Mouse (Mus musculus) bone marrow, adult 2 months (tissue): Measurements from ENCODE around the gene Dusp16. TPM values are rescaled to one million over a fixed set of nuclear protein-coding genes. Genes with fewer than 3 reads are reported as not detected.

Experiments used
- H3K27ac ChIP-seq: fragments of 200-500 bp; 2 replicates; pipeline ENCODE4 v1.5.1; 2012; ENCODE audit warnings: low read depth, mild to moderate bottlenecking, control low read depth, inconsistent platforms, low read length; ENCODE audit not compliant: control insufficient read depth, poor library complexity, insufficient read depth
- H3K4me1 ChIP-seq: fragments of 200-500 bp; 2 replicates; pipeline ENCODE4 v1.6.1; 2011; ENCODE audit warnings: low read length; ENCODE audit not compliant: control insufficient read depth, insufficient read depth
- H3K4me3 ChIP-seq: fragments of 200-500 bp; replicated peaks from 2 replicates; pipeline ENCODE3; 2011; ENCODE audit warnings: mild to moderate bottlenecking, low read depth, low read length, control low read depth; ENCODE audit not compliant: control insufficient read depth
- CTCF ChIP-seq: fragments of 200-500 bp; IDR thresholded peaks from 2 replicates; pipeline ENCODE4 v1.5.1; 2011; ENCODE audit warnings: low read length, control low read depth; ENCODE audit not compliant: control insufficient read depth, insufficient read depth
- POLR2A ChIP-seq: fragments of 200-500 bp; IDR thresholded peaks from 2 replicates; pipeline ENCODE4 v1.6.1; 2011; ENCODE audit warnings: low read depth, mild to moderate bottlenecking, control low read depth, low read length, borderline replicate concordance; ENCODE audit not compliant: control insufficient read depth
- WGBS: fragments of 180-500 bp; shearing (Covaris S2); methylation state at CpG from one replicate; pipeline ENCODE4 v1.1.7; 2018; 5-methylcytosine and 5-hydroxymethylcytosine counted together
- polyA plus RNA-seq: library from polyadenylated mRNA; stranded (reverse); fragments of >200 nt; gene quantifications from 2 replicates; pipeline ENCODE4 v1.2.4, GENCODE M21; 2011; ENCODE audit warnings: low replicate concordance; ENCODE audit not compliant: missing spikeins, insufficient read depth, insufficient read length

The Dusp16 gene
- polyA plus RNA-seq, 1 experiment, result 11.2 TPM

DNA sequence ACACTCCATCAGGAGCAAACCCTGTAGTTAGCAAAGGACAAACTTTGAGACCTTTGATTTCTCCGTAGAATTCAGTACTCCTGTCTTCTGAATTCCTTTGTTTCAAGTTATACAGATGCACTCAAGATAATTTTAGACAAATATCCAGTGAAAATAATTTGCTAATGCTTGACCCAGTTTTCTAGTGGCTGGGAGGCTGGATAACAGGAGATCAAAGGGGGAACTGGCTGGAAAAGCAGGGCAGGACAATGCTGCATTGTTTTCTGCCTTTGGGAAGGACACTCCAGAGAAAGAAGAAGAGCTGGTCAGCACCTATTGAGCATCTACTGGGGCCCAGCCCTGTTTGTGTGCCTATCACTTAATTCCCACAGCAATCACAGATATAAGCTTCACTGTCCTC is 9.1 kb upstream of the Dusp16 start:
- no peak overlapping the region for H3K4me3 ChIP-seq
- TF ChIP-seq CTCF, result no peak
- no peak for TF ChIP-seq POLR2A
- no peak overlapping the region for H3K27ac ChIP-seq
- 87% methylated on average over 1 of the region's 1 CpGs for WGBS
- H3K4me1 ChIP-seq, result no peaks in the 10 kb centered on the region; the same call in 1 of the 2 replicates

- 15% methylated on average over 10 of the region's 10 CpGs for WGBS
- Histone ChIP-seq H3K27ac (0 out of 2 replicates have a peak overlapping the region, but pooled peaks have one; percentile 11), H3K4me1 (peaks cover 1% of the 10 kb centered on the region; the same call in 1 of the 2 replicates), H3K4me3 (no peak overlapping the region)
- no peak for TF ChIP-seq CTCF
- TF ChIP-seq POLR2A, result no peak
Observed at GRCm38 (mm10) chr6:134796297-134796696, 3.9 kb upstream of the Dusp16 start.

DNA sequence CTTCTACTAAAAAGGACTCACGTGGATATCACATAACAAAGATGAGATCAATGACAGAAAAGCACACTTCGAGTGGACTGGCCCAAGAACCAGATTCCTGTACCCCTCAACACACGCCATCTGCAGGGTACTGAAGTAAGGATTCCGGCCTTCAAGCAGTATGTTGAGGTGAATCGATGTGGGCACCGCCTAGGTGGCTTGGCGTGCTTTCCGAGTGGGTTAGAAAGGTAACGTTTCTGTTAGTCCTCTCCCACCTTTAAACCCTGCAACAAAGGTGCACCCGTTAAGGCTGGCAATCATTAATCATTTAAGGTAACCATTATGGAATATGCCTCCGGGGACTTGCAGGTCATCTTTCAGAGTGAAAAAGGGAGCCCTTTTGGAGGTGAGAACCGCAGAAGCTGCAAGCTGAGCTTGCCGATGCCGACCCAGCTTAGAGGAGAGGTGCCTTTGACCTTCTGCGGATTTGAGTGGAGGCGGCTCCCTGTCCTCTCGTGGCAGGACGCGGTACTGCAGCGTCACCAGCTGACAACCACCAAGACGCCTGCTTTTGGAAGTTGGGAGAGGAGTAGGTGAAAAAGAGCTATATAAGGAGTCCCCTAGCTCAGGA is 1.6 kb upstream of the Dusp16 start:
- WGBS, result 16% methylated on average over 21 of the region's 21 CpGs
- Histone ChIP-seq H3K4me1 (peaks cover 1% of the 10 kb centered on the region; the same call in 1 of the 2 replicates), H3K27ac (no peak overlapping the region), H3K4me3 (no peak overlapping the region)
- peak; percentile 84 for TF ChIP-seq CTCF
- 0 out of 2 replicates have a peak, but pooled peaks have one; percentile 12 for TF ChIP-seq POLR2A

DNA sequence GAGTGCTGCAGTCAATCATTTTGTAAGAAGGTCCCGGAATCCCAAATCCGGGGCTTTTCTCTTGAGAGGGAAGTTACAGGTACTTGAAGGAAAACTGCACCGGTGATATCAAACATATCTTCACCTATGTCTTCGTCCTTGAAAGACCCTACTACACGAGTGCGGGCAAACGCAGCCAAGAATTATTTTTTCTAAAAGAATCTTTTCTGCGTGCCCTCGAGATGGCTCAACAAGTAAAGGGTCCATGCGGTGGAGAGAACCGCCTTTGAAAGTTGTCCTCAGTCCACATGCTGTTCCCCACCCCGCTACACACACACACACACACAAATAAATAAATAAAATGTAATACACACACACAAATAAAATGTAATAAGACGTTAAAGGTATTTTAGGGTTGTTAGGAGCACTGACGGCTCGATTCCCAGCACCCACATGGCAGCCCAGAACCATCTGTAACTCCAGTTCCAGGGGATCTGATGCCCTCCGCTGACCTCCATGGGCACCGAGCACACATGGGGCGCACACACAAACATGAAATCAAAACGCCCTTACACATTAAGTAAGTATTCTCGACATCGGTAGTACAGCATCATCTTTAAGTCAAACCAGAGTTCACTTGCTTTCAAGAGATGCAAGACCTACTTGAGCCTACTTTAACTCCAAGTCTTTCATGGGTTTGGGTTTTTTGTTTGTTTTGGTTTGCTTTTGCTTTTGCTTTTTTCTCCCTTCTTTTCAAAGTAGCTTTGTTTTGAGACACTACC is 801 bp upstream of the Dusp16 start:
- TF ChIP-seq CTCF (no peak), POLR2A (no peak)
- H3K4me1 ChIP-seq, result peaks cover 1% of the 10 kb centered on the region; the same call in 1 of the 2 replicates
- H3K27ac ChIP-seq, result peak overlapping the region; percentile 51
- WGBS, result 58% methylated on average over 21 of the region's 21 CpGs
- peak overlapping the region; percentile 65 for H3K4me3 ChIP-seq

DNA sequence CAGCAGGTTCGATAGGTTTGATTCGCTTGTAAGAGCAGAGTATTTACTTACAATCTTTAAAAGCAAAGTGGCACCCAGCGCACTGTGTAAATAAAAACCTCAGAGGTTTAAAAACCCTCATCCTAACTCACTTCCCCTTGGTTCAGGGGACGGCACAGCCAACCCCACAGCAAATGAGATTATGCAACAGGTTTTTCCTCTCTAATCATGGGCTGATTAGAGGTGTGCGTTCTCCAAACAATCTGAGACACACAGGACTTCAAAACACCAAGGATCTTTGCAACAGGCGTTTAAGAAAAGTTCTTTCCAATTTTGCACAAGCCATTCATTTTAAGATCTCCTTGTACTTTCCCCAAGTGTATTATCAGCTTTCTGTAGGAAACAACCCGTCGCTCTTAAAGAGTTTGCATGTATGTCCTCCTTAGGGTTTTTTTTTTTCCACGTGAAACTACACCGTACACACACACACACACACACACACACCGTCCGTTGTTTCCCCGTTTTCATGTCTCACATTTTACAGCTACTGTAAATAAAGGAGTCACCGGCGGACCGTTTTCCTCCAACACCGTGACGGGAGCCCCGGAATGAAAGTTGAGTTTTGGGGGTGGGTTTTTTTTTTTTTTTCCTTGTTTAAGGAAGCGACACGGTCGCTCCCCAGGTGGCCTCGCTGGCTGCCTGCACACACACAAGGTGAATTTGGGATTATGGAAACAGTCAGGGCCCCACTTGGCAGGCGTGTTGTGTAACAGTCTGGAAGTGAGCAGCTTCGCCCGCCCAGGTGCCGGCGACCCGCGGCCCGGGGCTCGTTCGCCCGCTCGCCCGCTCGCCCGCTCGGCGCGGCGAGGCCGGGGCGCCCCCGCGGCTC is 940 bp downstream of the Dusp16 start:
- peak overlapping the region; percentile 80; the same call in 1 of the 2 replicates for H3K27ac ChIP-seq
- H3K4me1 ChIP-seq, result peaks cover 1% of the 10 kb centered on the region; the same call in 1 of the 2 replicates
- H3K4me3 ChIP-seq, result peak overlapping the region; percentile 66
- WGBS, result under 1% methylated on average over 46 of the region's 46 CpGs
- TF ChIP-seq POLR2A (no peak), CTCF (no peak)

- TF ChIP-seq POLR2A (no peak), CTCF (no peak)
- no peak overlapping the region for H3K27ac ChIP-seq
- H3K4me1 ChIP-seq, result peaks cover 1% of the 10 kb centered on the region; the same call in 1 of the 2 replicates
- 95% methylated on average over 6 of the region's 6 CpGs for WGBS
- H3K4me3 ChIP-seq, result no peak overlapping the region
Observed at GRCm38 (mm10) chr6:134789100-134789499, 3.3 kb downstream of the Dusp16 start.

- 60% methylated on average over 3 of the region's 3 CpGs for WGBS
- H3K4me3 ChIP-seq, result no peak overlapping the region
- H3K27ac ChIP-seq, result no peak overlapping the region
- TF ChIP-seq POLR2A (no peak), CTCF (no peak)
- H3K4me1 ChIP-seq, result no peaks in the 10 kb centered on the region
Observed at GRCm38 (mm10) chr6:134786426-134786825, 6.0 kb downstream of the Dusp16 start.
